Mouse (Mus musculus) CH12.LX (cell line): Measurements from ENCODE around the gene Pik3ip1. TPM values are rescaled to one million over a fixed set of nuclear protein-coding genes. Genes with fewer than 3 reads are reported as not detected.
A peak's percentile ranks its signal among the peaks of the same experiment; 100 is the strongest.

Source experiments
- DNase-seq: peaks from one replicate; pipeline ENCODE4 v3.0.0-alpha.2; 2013; ENCODE audit errors: extremely low read depth
- H3K27ac ChIP-seq: 2 replicates; pipeline ENCODE4 v1.5.1; 2012; ENCODE audit warnings: low read depth, mild to moderate bottlenecking, control low read depth, moderate library complexity; ENCODE audit not compliant: insufficient read depth
- H3K27me3 ChIP-seq: replicated peaks from 2 replicates; pipeline ENCODE3; 2012; ENCODE audit warnings: inconsistent platforms
- H3K36me3 ChIP-seq, 2 experiments: replicated peaks in 1 of 2; 2 replicates each; pipeline versions ENCODE3 to v1.6.1; 2012; ENCODE audit warnings: inconsistent platforms in 1 of 2, low read length in 1 of 2, mild to moderate bottlenecking in 1 of 2, mixed read lengths in 1 of 2, moderate library complexity in 1 of 2; ENCODE audit not compliant: control insufficient read depth in 1 of 2, insufficient read depth in 1 of 2
- H3K4me1 ChIP-seq, 2 experiments: 2 replicates each; pipeline ENCODE4 v1.6.1; 2012; ENCODE audit warnings: inconsistent platforms in 1 of 2, moderate library complexity in 1 of 2; ENCODE audit not compliant: insufficient read depth in 2 of 2, control insufficient read depth in 1 of 2
- H3K4me2 ChIP-seq: 2 replicates; pipeline ENCODE4 v1.6.1; 2012; ENCODE audit warnings: low read depth, mild to moderate bottlenecking, control low read depth; ENCODE audit not compliant: poor library complexity, insufficient read depth, severe bottlenecking
- H3K4me3 ChIP-seq, 3 experiments: fragments of 150-350 bp in 1 of 3; sonication (generic) in 1 of 3; replicated peaks in 1 of 3; 2 replicates each; pipeline versions ENCODE3 to v1.5.1; 2011 to 2012; ENCODE audit warnings: low read depth in 2 of 3, low read length in 2 of 3, mild to moderate bottlenecking in 2 of 3, moderate library complexity in 2 of 3, control low read depth in 1 of 3, improper control_type of control experiment in 1 of 3, inconsistent platforms in 1 of 3, mixed read lengths in 1 of 3; ENCODE audit not compliant: poor library complexity in 1 of 3
- H3K79me2 ChIP-seq: replicated peaks from 2 replicates; pipeline ENCODE4 v1.6.1; 2012; ENCODE audit warnings: mild to moderate bottlenecking, moderate library complexity; ENCODE audit not compliant: control insufficient read depth, poor library complexity, insufficient read depth, severe bottlenecking; ENCODE audit errors: extremely low read depth
- H3K9ac ChIP-seq: 2 replicates; pipeline ENCODE4 v1.6.1; 2012; ENCODE audit warnings: low read depth, mild to moderate bottlenecking, control low read depth, moderate library complexity; ENCODE audit not compliant: insufficient read depth
- H3K9me3 ChIP-seq: replicated peaks from 2 replicates; pipeline ENCODE3; 2012; ENCODE audit warnings: low read length, inconsistent platforms, mixed read lengths
- BHLHE40 ChIP-seq: IDR thresholded peaks from 2 replicates; pipeline ENCODE4 v1.6.1; 2011; ENCODE audit warnings: mild to moderate bottlenecking, low read depth, low read length, improper control_type of control experiment
- E2F4 ChIP-seq: IDR thresholded peaks from 2 replicates; pipeline ENCODE4 v1.6.1; 2011; ENCODE audit warnings: low read depth, low read length, improper control_type of control experiment; ENCODE audit not compliant: insufficient replicate concordance
- EP300 ChIP-seq: IDR thresholded peaks from 2 replicates; pipeline ENCODE4 v1.6.1; 2011; ENCODE audit warnings: low read length, improper control_type of control experiment
- ETS1 ChIP-seq: conservative IDR thresholded peaks from 2 replicates; pipeline ENCODE4 v1.6.1; 2012; ENCODE audit warnings: low read depth, mild to moderate bottlenecking, inconsistent platforms, low read length, improper control_type of control experiment, moderate library complexity
- GABPA ChIP-seq: IDR thresholded peaks from 2 replicates; pipeline ENCODE4 v1.6.1; 2012; ENCODE audit warnings: low read depth, low read length, improper control_type of control experiment, inconsistent platforms; ENCODE audit not compliant: insufficient replicate concordance
- IRF4 ChIP-seq: IDR thresholded peaks from 2 replicates; pipeline ENCODE4 v1.6.1; 2014; ENCODE audit warnings: low read depth, mild to moderate bottlenecking, inconsistent platforms, low read length, improper control_type of control experiment
- JUN ChIP-seq: IDR thresholded peaks from 2 replicates; pipeline ENCODE4 v1.6.1; 2011; ENCODE audit warnings: low read depth, mild to moderate bottlenecking, low read length, improper control_type of control experiment, moderate library complexity; ENCODE audit not compliant: insufficient read depth
- JUND ChIP-seq: conservative IDR thresholded peaks from 2 replicates; pipeline ENCODE4 v1.6.1; 2011; ENCODE audit warnings: low read depth, low read length, improper control_type of control experiment
- MAFK ChIP-seq: IDR thresholded peaks from 2 replicates; pipeline ENCODE4 v1.6.1; 2011; ENCODE audit warnings: low read length, improper control_type of control experiment; ENCODE audit not compliant: insufficient replicate concordance
- MAZ ChIP-seq: IDR thresholded peaks from 2 replicates; pipeline ENCODE4 v1.6.1; 2012; ENCODE audit warnings: low read depth, mild to moderate bottlenecking, inconsistent platforms, low read length, improper control_type of control experiment, moderate library complexity
- MEF2A ChIP-seq: IDR thresholded peaks from 2 replicates; pipeline ENCODE4 v1.6.1; 2014; ENCODE audit warnings: low read depth, mild to moderate bottlenecking, inconsistent platforms, low read length, improper control_type of control experiment, borderline replicate concordance
- MYC ChIP-seq: IDR thresholded peaks from 2 replicates; pipeline ENCODE4 v1.6.1; 2011; ENCODE audit warnings: low read depth, mild to moderate bottlenecking, improper control_type of control experiment, low read length
- PAX5 ChIP-seq: IDR thresholded peaks from 2 replicates; pipeline ENCODE4 v1.6.1; 2012; ENCODE audit warnings: low read length, inconsistent platforms, mixed read lengths
- RCOR1 ChIP-seq: conservative IDR thresholded peaks from 2 replicates; pipeline ENCODE4 v1.6.1; 2012; ENCODE audit warnings: low read depth, mild to moderate bottlenecking, inconsistent platforms, low read length, improper control_type of control experiment
- SIN3A ChIP-seq: IDR thresholded peaks from 2 replicates; pipeline ENCODE4 v1.6.1; 2012; ENCODE audit warnings: low read length, improper control_type of control experiment, inconsistent platforms
- SMC3 ChIP-seq: IDR thresholded peaks from 2 replicates; pipeline ENCODE4 v1.6.1; 2011; ENCODE audit warnings: low read depth, low read length, improper control_type of control experiment
- TBP ChIP-seq: conservative IDR thresholded peaks from 2 replicates; pipeline ENCODE4 v1.6.1; 2011; ENCODE audit warnings: low read depth, low read length, improper control_type of control experiment
- USF1 ChIP-seq: IDR thresholded peaks from 2 replicates; pipeline ENCODE4 v1.6.1; 2014; ENCODE audit warnings: low read depth, mild to moderate bottlenecking, inconsistent platforms, low read length, improper control_type of control experiment
- USF2 ChIP-seq: conservative IDR thresholded peaks from 2 replicates; pipeline ENCODE4 v1.6.1; 2011; ENCODE audit warnings: low read depth, low read length, improper control_type of control experiment
- ZKSCAN1 ChIP-seq: IDR thresholded peaks from 2 replicates; pipeline ENCODE4 v1.6.1; 2012; ENCODE audit warnings: low read depth, inconsistent platforms, low read length, improper control_type of control experiment, borderline replicate concordance
- ZMIZ1 ChIP-seq: IDR thresholded peaks from 2 replicates; pipeline ENCODE4 v1.6.1; 2012; ENCODE audit warnings: low read depth, mild to moderate bottlenecking, inconsistent platforms, low read length, improper control_type of control experiment
- ZNF384 ChIP-seq: IDR thresholded peaks from 2 replicates; pipeline ENCODE4 v1.6.1; 2012; ENCODE audit warnings: low read depth, low read length, improper control_type of control experiment, inconsistent platforms
- dilution Hi-C: fragments of 300-500 bp; cut with MboI; formaldehyde crosslinking; loops from 2 replicates; pipeline ENCODE4 v1.14.3; 2020; ENCODE audit warnings: low sequenced_read_pairs; ENCODE audit not compliant: extremely low pct_unique_long_range_greater_than_20kb, extremely low pct_ligation_motif_present
- in situ Hi-C: fragments of 300-500 bp; cut with MboI; formaldehyde crosslinking; loops from 3 replicates; pipeline ENCODE4 v1.14.3; 2019; ENCODE audit warnings: low sequenced_read_pairs, low pct_ligation_motif_present, low pct_unique_long_range_greater_than_20kb, mixed read lengths
- polyA plus RNA-seq: library from polyadenylated mRNA; unstranded; fragments of >175 nt; gene quantifications from 2 replicates; pipeline ENCODE4 v1.2.1, GENCODE M21; 2012; ENCODE audit warnings: low read depth; ENCODE audit not compliant: insufficient read length
- total RNA-seq, 2 experiments: library from RNA; depleted of rRNA; stranded (reverse); fragments of 300-350 nt in 1 of 2; fragments of >200 nt in 1 of 2; gene quantifications; 2 replicates each; pipeline ENCODE4 v1.2.3; 2012 to 2014

The Pik3ip1 gene
- total and polyA plus RNA-seq, 3 experiments: 0.39 to 2.6 (median 1.3) TPM

GRCm38 (mm10) chr11:3307875-3308274 lies 22.3 kb upstream of the Pik3ip1 start:
- dilution Hi-C loops: no loop called here
- in situ Hi-C loops: no loop called here
- peaks cover 52 to 95% of the 10 kb centered on the region in 2 experiments for H3K36me3 ChIP-seq

GRCm38 (mm10) chr11:3309884-3310283 lies 20.3 kb upstream of the Pik3ip1 start:
- dilution Hi-C loops (no loop called here), in situ Hi-C loops (no loop called here)
- Histone ChIP-seq H3K79me2 (no peaks in the 10 kb centered on the region), H3K9ac (no peak overlapping the region), H3K9me3 (no peaks in the 10 kb centered on the region), H3K27ac (no peak overlapping the region), H3K4me2 (no peak overlapping the region), H3K4me1 (peaks cover 8 to 65% of the 10 kb centered on the region in 2 experiments; a peak in 3 of 4 replicates), H3K4me3 (no peak overlapping the region), H3K27me3 (no peaks in the 10 kb centered on the region), H3K36me3 (peaks cover 47 to 87% of the 10 kb centered on the region in 2 experiments)
- TF ChIP-seq ZMIZ1 (no peak), MEF2A (no peak), TBP (no peak), USF2 (no peak), MAZ (no peak), MAFK (no peak), PAX5 (no peak), MYC (no peak), RCOR1 (no peak)
- DNase-seq: no peak

More at GRCm38 (mm10) chr11:3307875-3308274, 22.3 kb upstream of the Pik3ip1 start:
- Histone ChIP-seq H3K4me3 (no peak overlapping the region), H3K9me3 (no peaks in the 10 kb centered on the region), H3K27ac (peak overlapping the region; percentile 65), H3K4me2 (no peak overlapping the region), H3K79me2 (no peaks in the 10 kb centered on the region), H3K9ac (no peak overlapping the region), H3K4me1 (peaks cover 8 to 54% of the 10 kb centered on the region in 2 experiments; a peak in 3 of 4 replicates), H3K27me3 (no peaks in the 10 kb centered on the region)
- TF ChIP-seq ZKSCAN1 (no peak), PAX5 (no peak), MAZ (no peak), E2F4 (no peak), JUND (no peak), SMC3 (no peak), JUN (no peak), GABPA (no peak), ETS1 (peak; percentile 14; the same call in 1 of the 2 replicates), MEF2A (no peak), EP300 (0 out of 2 replicates have a peak, but pooled peaks have one; percentile 35), BHLHE40 (no peak), ZNF384 (no peak), USF1 (no peak), IRF4 (peak; percentile 59; the same call in 1 of the 2 replicates), SIN3A (no peak), USF2 (no peak)
- peak; percentile 83 for DNase-seq
